Comparison of ENCODE assay signal across 15 mouse cellular contexts in genomic region chr3:34512503-34513145, GRCm38 (mm10).
"Had no signal": no experiment of that assay in that cellular context is flagged by ENCODE, and none has a peak within 500 bp of the region (broad histone marks: within the 10 kb centered on the region; RNA-seq: fewer than 3 reads in every experiment).

No protein-coding gene starts in this region.

- H3K36me3 ChIP-seq: limb, embryonic 12.5 days; liver, embryonic 13.5 days; lung, embryonic 15.5 days; midbrain, embryonic 15.5 days; stomach, embryonic 15.5 days had no signal

- H3K27me3 ChIP-seq: limb, embryonic 12.5 days; liver, embryonic 13.5 days; lung, embryonic 15.5 days; megakaryocyte, embryonic 14.5 days; midbrain, embryonic 15.5 days; stomach, embryonic 15.5 days had no signal

- DNase-seq: kidney, postnatal 4 days; liver; liver, embryonic 13.5 days; liver, postnatal 0 days; lung, postnatal 14 days; right cerebral cortex, postnatal 4 days had no signal

- H3K27ac ChIP-seq: kidney, postnatal 0 days; layer of hippocampus, adult 2 months; limb, embryonic 12.5 days; liver, embryonic 13.5 days; lung, embryonic 15.5 days; macrophage; midbrain, embryonic 15.5 days; stomach, embryonic 15.5 days had no signal

- H3K4me1 ChIP-seq: limb, embryonic 12.5 days; liver, embryonic 13.5 days; lung, embryonic 15.5 days; megakaryocyte, embryonic 14.5 days; midbrain, embryonic 15.5 days; stomach, embryonic 15.5 days had no signal

- H3K4me3 ChIP-seq: layer of hippocampus, adult 2 months; limb, embryonic 12.5 days; liver, embryonic 13.5 days; lung, embryonic 15.5 days; megakaryocyte, embryonic 14.5 days; midbrain, embryonic 15.5 days; stomach, embryonic 15.5 days had no signal

- H3K4me2 ChIP-seq: limb, embryonic 12.5 days; liver, embryonic 13.5 days; lung, embryonic 15.5 days; midbrain, embryonic 11.5 days; midbrain, embryonic 15.5 days; stomach, embryonic 15.5 days had no signal

- ATAC-seq: liver, postnatal 0 days; midbrain, embryonic 15.5 days had no signal

- H3K9ac ChIP-seq: limb, embryonic 12.5 days; liver, embryonic 13.5 days; liver, postnatal 0 days; lung, embryonic 15.5 days; midbrain, embryonic 15.5 days; stomach, embryonic 15.5 days had no signal

- H3K9me3 ChIP-seq: lung, embryonic 15.5 days had no signal
